Mouse (Mus musculus) common myeloid progenitor, adult 5-6 weeks (primary cell): ENCODE measurements around the gene Klhl42. TPM values are rescaled to one million over a fixed set of nuclear protein-coding genes. Genes with fewer than 3 reads are reported as not detected.

ENCODE experiments used
- ATAC-seq: replicated peaks from 2 replicates; pipeline ENCODE4 v1.8.0; 2016; ENCODE audit warnings: low read depth, mild to moderate bottlenecking, moderate TSS enrichment, inconsistent platforms; ENCODE audit not compliant: poor library complexity, severe bottlenecking
- total RNA-seq: library from RNA; stranded (forward); fragments of 200-1000, 187-1606 nt; gene quantifications from 2 replicates; pipeline ENCODE4 v1.2.3, GENCODE M21; 2017

Gene Klhl42
- total RNA-seq, 1 experiment from 2014 or later: 9.9 TPM

DNA sequence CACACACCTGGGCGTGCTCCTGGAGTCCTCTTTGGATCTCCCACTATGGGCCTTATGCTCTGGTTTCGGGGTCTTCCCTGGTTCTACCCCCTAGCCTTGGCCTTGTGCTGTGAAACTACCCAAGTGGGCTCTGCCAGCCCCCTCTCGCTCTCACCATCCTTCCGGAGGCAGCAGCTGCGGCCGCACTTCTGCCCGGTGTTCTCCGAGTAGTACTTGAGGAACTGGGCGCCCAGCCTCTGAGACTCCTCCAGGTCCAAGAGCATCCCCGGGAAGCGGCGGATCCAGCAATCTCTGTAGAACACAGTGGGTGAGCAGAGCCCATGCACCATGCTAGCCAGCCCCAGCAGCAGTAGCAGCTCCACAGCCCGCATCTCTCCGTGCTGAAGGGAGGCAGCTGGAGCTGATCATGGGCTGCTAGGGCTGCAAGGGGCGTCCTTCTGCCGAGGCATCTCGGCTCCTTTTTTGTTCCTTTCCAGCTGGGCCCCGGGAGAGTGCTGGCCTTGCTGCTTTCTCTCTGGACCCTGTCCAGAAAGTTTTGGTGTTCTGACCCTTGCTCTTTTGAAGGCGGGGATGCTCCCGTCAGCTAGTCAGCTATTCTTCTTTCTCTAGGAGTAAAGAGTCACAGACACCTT is 4.5 kb upstream of the Klhl42 start, which contains the start of gene Mansc4:
Gene Mansc4 (minus strand): TSS at position 439 of the 632 bp plus-strand sequence.
- ATAC-seq: peak; percentile 39

DNA sequence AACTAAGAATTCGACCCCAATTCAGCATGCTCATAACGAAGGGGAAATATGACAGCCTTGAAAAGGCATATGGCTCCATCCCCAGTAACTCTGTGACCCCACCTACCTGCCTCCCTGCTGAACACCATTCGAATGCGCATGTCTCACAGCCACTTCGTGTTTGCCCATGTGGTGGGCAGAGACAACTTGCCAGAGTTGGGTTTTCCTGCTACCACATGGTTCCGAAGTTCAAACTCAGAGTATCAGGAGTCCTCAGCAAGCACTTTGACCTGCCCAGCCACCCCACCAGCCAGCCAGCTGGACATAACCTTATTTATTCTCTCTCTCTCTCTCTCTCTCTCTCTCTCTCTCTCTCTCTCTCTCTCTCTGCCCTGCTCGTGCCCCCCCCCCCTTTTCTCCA is 3.4 kb upstream of the Klhl42 start:
- ATAC-seq: no peak

- ATAC-seq: no peak
Measured at GRCm38 (mm10) chr6:147088517-147088916, 2.7 kb upstream of the Klhl42 start.

DNA sequence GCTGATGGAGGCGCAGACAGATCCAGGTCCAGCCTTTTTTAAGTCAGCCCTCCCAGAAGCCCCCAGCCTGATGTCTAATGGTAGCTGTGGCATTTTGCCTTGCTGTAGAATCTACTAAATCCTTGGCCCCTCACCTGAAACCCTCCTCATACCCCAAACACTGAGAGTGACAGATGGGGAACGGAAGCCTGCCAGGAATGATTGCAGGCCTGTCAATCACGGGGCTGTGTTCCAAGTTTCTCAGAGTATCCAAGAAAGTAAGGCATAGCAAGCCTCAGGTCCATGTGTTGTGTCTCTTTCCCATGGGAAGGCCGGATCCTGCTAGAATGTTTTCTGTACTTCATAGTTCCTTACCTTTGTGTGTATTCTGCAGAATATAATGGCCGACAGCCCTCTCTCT is 988 bp upstream of the Klhl42 start:
- no peak for ATAC-seq

- ATAC-seq: peak; percentile 19
Measured at GRCm38 (mm10) chr6:147092136-147092535, 957 bp downstream of the Klhl42 start.

GRCm38 (mm10) chr6:147094771-147095170 is 3.6 kb downstream of the Klhl42 start:
- no peak for ATAC-seq

DNA sequence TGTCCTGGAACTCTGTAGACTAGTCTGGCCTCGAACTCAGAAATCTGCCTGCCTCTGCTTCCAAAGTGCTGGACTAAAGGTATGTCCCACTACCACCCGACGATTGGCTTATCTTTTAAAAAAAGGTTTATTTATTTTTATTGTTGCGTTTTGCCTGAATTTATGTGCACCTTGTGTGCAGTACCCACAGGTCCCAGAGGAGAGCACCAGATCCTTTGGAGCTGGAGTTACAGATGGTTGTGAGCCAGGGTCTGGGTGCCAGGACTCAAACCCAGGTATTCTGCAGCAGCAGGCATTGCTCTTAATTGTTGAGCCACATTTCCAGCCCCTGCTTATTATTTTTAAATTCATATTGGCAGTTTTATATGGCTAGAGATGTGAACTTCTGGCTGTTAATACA is 4.9 kb downstream of the Klhl42 start:
- ATAC-seq: no peak

DNA sequence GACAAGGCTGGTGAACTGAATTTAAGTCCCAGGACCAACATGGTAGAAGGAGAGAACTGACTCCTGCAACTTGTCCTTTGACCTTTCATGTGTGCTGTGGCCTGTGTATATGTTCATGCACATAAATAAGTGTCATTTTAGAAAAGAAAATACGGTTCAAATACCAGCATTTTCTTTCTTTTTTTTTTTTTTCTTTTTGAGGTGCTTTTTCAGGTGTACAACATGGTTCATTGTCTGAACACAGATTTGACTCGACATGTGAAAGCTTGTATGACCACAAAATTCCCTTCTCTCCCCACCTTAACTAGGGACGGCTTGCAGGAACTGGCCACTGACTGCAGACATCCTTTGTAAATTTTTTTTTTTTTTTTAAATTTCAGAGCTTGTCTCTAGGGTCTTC is 5.8 kb downstream of the Klhl42 start:
- no peak for ATAC-seq

DNA sequence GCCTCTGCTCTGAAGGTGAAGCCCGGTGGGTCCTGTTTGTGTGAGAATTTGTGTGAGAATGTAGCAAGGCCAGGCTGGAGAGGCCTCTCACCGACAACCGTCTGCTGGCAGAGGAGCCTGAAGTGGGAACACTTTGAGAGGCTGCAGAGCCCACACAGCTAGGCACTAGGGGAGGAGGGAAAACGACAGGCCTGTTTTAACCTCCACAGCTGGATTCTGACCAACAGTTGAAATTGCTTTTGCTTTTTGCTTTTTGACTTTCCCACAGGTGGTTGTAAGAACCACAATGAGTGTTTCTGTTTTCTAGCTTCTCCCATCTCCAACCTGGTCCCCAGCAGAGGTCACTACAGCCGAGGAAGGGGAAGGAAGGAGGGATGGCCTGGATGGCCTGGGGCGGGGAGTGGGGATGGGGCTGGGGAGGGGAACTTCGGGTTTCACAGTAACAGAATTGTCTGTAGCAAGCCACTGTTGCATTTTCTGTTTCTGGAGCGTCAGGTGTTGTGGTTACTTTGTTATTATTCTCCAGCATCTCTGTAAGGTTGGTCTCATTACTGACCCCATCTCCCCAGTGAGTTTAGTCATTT is 6.3 kb downstream of the Klhl42 start:
- peak; percentile 50 for ATAC-seq

DNA sequence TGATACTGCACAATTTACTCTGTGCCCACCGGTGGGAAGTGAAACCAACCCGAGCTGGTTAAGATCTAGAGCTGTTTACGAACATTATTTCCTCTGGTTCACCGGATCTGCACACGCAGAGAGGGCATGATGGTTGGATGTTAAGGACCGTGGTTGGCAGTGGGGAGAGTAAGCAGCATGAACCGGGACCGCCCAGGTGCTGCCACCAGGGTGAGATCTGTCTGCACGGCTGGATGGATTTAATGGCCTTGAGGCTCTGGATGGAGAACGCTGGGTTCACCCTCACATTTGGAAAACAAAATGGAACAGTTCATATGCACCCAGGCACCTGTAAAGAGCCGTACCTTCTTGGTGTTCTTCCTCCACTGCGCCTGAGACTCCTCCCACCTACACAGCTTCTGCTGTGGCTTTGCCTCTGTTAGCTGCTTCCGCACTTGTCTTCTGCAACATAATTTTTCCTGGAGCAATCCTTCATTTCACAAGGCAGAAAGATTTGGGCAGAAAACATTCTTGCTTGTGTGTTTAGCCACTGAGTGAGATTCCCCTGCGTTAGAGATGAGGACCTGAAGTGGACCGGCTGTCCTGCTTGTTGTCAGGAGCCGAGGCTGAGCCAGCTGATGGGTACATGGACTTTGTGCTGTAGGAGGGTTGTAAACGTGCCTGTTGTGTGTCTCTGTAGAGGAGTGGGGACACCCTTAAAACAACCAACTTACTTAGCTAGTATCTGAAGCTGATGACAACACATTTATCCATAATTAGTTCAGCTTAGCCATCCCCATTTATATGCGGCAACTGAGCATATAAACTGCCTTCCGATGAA is 8.5 kb downstream of the Klhl42 start:
- peak; percentile 70 for ATAC-seq

DNA sequence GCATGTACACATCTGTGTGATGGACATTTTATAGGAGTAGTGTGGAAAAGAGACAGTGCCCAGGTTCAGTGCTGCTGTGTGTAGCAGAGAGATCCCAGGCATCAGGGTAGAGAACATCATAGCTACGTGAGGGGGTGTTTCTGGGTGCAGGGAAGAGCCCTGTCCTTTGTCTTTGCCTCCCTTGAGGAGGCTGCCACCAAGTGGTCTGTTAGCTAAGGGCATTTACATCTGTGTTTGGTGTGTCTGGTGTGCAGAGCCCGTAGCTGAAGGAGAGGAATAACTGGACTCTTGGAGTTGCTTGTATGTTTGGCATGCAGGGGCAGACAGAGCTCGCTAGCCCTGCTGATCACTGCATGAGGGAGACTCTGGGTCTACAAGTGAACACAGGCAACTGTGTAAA is 11.1 kb downstream of the Klhl42 start:
- no peak for ATAC-seq

- no peak for ATAC-seq
Measured at GRCm38 (mm10) chr6:147105529-147105928, 14.3 kb downstream of the Klhl42 start.

- no peak for ATAC-seq
Measured at GRCm38 (mm10) chr6:147106716-147107115, 15.5 kb downstream of the Klhl42 start.

- ATAC-seq: no peak
Measured at GRCm38 (mm10) chr6:147109283-147109682, 18.1 kb downstream of the Klhl42 start.

- peak; percentile 91 for ATAC-seq
Measured at GRCm38 (mm10) chr6:147116579-147116978, 25.4 kb downstream of the Klhl42 start.

DNA sequence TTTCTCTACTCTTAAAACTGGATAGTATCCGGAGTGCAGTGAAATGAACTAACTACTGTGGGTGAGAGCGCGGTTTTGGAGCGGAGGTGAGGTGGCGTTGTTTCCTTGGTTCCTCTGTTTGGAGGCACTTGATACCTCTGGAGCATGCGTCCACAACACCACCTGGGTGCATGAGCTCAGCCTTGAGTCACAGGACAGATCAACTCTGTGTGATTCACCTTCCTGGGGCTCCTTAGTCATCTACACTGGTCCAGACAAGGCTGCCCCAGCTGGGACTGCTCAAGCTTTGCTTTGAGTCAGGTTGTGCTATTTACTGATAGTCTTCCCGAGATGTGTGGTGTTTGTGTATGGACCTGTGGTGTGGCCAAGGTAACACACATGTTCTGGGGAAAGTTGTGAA is 26.6 kb downstream of the Klhl42 start:
- no peak for ATAC-seq

DNA sequence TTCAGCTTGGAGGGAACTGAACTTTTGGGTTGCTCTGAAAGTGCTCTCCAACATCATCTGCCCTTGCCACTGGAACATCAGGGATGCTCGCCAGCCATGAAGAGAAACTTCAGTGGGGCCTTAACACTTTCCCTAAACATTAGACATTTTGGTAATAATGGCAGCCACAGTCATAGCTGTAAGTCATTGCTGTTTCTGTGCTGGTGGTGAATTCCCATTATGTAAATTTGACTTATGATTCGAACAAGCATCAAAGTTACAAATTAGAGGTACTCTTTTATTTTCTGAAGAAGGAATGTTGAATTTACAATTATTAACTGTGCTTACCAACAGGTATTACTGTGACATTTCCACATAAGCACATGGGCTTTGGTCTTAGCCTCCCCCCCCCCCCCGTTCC is 27.0 kb downstream of the Klhl42 start:
- no peak for ATAC-seq

DNA sequence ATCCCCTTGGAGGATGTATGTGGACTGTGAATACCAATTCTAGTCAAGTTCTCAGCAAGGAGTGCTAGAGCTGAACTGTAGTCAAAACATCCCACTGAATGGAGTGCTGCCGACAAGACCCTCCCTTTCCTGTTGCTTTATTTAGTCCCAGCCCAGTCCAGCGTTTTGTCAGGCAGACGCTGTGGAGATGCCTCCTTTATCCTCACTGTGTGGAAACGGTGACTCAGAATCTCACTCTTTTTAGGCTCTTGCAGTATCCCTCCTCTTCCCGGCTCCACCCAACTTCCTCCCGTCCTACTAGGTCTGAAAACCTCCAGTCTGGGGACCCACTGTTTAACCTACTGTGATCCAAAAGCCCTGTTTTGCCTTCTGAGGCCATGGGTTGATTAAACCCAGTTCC is 30.1 kb downstream of the Klhl42 start:
- ATAC-seq: no peak

GRCm38 (mm10) chr6:147127239-147127638 is 36.1 kb downstream of the Klhl42 start:
- no peak for ATAC-seq

GRCm38 (mm10) chr6:147138260-147138659 is 47.1 kb downstream of the Klhl42 start:
- no peak for ATAC-seq

DNA sequence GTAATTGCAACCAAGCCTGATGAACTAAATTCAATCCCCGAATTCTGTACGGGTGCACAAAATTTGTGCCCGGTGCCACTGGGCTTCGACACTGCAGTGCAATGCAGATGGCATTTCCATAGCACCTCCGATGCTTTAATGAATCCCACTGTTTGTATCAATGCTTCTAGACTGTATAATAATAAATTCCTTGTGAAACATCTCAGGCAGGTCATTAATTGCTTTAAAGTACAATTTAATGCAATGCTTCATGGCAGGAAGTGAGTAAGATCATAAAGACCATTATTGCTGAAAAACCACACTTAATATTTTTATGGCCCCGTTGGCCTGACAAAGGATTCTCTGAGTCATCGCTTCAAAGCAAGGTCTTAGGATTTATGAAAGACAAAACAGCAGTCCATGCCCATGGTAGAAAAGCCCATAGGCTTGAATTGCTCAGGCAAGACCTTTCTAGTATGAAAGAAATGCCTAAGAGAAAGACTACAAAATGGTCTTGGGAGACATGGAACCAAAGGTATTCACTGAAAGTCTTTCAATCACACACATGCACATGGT is 49.5 kb downstream of the Klhl42 start:
- no peak for ATAC-seq
